Mouse (Mus musculus): ENCODE measurements around the gene Polr3b.

The Polr3b gene

DNA sequence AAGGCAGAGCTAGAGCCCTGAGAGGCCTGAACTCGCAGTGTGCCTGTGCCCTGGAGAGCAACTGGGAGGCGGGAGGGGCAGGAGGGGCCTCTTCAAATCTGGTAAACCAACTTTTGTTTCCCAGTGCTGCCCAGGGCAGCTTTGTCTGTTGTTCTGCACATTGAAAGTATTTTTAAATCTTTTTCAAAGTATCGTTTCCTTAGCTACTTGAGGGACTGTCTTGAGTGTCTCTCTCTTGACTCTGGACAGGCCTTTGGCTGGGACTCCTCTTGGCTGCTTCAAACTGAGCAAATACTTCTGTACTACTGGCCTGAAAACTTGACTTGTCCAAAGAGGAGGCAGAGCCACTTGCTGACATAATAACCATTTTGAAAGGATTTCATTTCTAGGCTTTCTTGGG, 11.3 kb upstream of the Polr3b start:
- no peak for DNase-seq (ENCODE audit: low spot score in 2 of 2)

DNA sequence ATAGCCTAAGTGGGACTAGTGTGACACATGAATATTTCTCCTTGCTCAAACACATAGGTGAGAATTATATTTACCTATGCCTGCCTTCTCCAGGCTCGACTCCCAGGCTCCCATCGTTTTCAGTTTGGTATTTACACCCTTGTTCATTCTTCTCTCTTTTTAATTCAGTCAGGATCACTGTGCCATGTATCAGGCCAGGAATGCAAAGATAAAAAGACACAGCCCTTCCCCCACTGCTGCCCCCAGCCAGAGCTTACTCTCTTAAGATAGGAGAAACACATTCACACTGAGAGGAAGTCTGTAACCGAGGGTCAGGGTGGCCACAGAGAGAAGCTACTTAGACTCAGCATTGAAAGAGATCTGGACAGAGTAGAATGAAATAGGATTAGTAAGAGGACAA, 10.4 kb upstream of the Polr3b start:
- no peak for DNase-seq (ENCODE audit: low spot score in 2 of 2)

DNA sequence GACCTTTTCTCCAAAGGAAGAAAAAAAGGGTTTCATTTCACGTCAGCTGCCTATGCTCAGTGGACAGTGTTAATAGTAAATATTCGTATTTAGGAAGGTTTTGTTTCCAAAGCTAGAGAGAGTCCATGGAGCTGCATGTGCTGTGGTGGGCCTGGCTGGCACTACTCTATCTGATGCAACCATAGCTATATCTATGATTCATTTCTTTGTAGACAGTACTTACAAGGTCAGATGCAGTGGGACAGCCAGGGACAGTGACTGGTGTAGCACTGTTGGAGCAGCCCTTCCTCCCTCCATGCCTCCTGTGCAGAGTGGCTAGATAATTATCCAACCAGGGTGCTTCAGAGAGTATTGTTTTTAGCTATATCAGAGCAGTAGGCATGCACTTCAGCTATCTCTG, 9.8 kb upstream of the Polr3b start:
- DNase-seq (ENCODE audit: low spot score in 2 of 2) = no peak

GRCm38 (mm10) chr10:84613366-84613765, 8.7 kb upstream of the Polr3b start:
- DNase-seq (ENCODE audit: low spot score in 2 of 2) = no peak

DNA sequence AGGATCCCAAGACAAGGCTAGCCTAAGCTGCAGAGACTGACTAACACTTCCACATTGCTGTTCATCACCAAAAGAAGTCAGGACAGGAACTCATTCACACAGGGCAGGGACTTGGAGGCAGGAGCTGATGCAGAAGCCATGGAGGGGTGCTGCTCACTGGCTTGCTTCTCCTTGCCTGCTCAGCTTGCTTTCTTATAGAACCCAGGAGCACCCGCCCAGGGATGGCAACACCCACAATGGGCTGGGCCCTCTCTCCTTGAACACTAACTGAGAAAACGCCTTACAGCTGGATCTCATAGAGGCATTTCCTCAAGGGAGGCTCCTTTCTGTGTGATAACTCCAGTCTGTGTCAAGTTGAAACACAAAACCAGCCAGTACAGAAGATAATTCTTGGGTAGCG, 7.0 kb upstream of the Polr3b start:
- DNase-seq (ENCODE audit: low spot score in 2 of 2) = no peak

- no peak for DNase-seq (ENCODE audit: low spot score in 2 of 2)
Observed at GRCm38 (mm10) chr10:84631182-84631581, 9.1 kb downstream of the Polr3b start.

- DNase-seq (ENCODE audit: low spot score in 2 of 2) = no peak
Observed at GRCm38 (mm10) chr10:84632005-84632404, 9.9 kb downstream of the Polr3b start.

DNA sequence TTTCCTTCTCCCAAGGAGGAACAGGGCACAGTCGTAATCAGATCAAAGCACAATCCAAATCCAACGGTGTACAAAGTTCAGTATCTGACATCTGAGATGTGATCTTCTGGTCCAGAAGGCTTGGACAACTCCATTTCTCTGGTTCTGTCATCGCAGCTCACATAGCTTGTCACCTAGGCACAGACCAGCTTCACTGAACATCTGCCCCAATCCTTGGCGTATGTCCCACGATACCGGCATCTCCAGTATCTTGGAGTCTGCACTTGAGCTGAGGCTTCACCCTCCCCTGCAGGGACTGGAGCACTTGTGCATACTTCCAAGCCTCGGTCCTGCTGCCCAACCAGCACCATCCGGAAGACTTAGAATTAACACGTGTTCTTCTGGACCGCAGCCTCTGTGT, 14.6 kb downstream of the Polr3b start:
- no peak for DNase-seq (ENCODE audit: low spot score in 2 of 2)

DNA sequence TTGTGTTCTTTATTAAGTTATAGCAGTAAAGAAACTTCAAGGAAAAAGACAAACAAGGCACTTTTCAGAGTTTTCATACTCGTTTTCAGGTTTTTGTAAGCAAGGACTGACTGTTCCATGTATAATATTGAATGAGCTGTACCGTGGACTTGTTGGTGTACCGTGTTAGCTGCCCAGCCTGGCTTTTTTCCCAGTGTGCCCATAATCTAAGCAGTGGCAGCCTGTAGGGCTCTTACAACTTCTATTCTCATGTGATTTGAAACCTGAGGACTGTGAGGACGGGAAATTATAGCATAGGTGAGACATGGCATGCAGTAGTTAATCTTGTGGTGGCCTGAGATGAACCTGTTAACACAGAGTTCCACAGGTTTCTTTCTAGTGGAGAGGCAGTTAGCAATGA, 16.3 kb downstream of the Polr3b start:
- DNase-seq (ENCODE audit: low spot score in 2 of 2) = peak; percentile 19 to 43

GRCm38 (mm10) chr10:84639525-84640287, 17.6 kb downstream of the Polr3b start:
- DNase-seq (ENCODE audit: low spot score in 2 of 2) = no peak

- no peak for DNase-seq (ENCODE audit: low spot score in 2 of 2)
Observed at GRCm38 (mm10) chr10:84640861-84641260, 18.8 kb downstream of the Polr3b start.

GRCm38 (mm10) chr10:84641576-84641975, 19.5 kb downstream of the Polr3b start:
- no peak for DNase-seq (ENCODE audit: low spot score in 2 of 2)

- no peak for DNase-seq (ENCODE audit: low spot score in 2 of 2)
Observed at GRCm38 (mm10) chr10:84645940-84646339, 23.8 kb downstream of the Polr3b start.

DNA sequence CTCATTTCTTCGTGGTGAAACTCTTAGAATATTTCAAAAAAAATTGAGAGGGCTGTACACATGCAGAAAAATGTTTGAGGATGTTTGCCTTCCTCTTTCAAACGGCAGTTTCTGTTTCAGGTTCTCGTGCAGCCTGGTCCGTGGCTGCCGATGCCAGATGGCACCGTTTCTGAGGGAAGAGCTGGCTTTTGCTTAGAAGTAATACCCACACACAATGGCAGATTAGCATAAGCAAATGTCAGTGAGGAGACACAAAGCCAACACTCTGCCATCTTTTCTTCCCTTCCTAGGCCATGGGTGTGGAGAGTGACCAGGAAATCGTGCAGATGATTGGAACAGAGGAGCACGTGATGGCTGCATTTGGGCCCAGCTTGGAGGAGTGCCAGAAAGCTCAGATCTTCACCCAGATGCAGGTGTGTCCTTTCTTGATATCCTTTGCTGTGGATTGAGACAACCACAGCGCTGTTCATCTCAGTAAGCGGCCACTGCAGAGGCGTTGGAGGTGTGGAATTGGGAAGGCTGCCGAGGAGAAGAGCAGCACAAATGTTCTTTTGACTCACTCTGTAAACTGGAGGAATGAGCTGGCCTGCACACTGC, 24.5 kb downstream of the Polr3b start:
- peak in 1 of 2 experiments; percentile 46 for DNase-seq (ENCODE audit: low spot score in 2 of 2)

DNA sequence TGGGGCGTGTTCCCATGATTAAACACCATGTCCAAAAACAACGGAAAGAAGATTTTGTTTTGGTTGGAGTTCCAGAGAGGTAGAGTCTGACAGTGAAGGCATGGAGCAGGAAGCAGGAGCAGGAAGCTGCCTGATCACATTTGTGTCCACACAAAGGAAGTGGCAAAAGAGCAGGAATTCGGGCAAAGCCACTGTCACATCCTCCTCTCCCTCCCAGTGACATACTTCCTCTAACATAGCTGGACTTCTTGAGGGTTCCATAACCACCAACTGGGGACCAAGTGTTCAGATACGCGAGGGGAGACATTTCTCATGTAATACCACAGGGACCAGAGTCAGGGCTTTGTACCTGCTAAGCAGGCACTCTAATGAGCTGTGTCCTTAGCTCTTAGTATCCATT, 25.2 kb downstream of the Polr3b start:
- DNase-seq (ENCODE audit: low spot score in 2 of 2) = no peak

GRCm38 (mm10) chr10:84648911-84649310, 26.8 kb downstream of the Polr3b start:
- no peak for DNase-seq (ENCODE audit: low spot score in 2 of 2)

DNA sequence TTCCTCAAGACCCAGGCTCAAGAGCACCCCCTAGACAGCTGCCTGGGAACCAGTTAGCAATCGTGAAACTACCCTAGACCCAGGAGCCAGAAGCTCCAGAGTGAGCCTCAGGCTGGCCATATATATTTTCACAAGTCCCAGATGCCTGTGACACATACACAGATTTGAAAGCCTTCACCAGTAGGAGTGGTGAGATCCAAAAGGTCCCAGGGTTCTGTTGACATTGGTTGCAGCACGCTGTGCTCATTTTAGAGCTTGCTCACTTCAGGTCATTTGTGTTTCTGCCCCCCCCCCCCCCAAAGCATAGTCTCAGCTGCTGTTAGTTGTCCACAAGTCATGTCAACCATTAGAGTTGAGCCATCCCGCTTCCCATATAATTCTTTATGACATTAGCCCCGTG, 31.9 kb downstream of the Polr3b start:
- DNase-seq (ENCODE audit: low spot score in 2 of 2) = no peak

GRCm38 (mm10) chr10:84654731-84655130, 32.6 kb downstream of the Polr3b start:
- DNase-seq (ENCODE audit: low spot score in 2 of 2) = no peak

DNA sequence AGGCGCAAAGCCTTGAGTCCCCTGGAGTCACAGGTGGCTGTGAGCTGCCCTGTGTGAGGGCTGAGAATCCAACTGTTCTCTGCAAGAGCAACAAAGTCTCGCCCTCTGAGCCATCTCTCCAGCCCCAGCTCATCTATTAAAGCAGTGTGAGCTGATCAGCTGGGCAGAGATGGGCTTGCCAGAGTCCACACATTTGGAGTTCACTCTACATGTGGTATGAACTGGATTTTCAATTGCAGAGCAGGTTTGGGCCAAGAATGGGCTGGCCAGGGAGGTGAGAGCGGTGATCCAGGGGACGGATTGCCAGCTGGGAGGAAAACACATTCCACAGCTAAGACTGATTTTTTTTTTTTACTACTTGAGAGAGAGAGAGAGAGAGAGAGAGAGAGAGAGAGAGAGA, 34.5 kb downstream of the Polr3b start:
- DNase-seq (ENCODE audit: low spot score in 2 of 2) = peak; percentile 70 to 76

- peak; percentile 43 to 49 for DNase-seq (ENCODE audit: low spot score in 2 of 2)
Observed at GRCm38 (mm10) chr10:84657437-84658087, 35.5 kb downstream of the Polr3b start.

DNA sequence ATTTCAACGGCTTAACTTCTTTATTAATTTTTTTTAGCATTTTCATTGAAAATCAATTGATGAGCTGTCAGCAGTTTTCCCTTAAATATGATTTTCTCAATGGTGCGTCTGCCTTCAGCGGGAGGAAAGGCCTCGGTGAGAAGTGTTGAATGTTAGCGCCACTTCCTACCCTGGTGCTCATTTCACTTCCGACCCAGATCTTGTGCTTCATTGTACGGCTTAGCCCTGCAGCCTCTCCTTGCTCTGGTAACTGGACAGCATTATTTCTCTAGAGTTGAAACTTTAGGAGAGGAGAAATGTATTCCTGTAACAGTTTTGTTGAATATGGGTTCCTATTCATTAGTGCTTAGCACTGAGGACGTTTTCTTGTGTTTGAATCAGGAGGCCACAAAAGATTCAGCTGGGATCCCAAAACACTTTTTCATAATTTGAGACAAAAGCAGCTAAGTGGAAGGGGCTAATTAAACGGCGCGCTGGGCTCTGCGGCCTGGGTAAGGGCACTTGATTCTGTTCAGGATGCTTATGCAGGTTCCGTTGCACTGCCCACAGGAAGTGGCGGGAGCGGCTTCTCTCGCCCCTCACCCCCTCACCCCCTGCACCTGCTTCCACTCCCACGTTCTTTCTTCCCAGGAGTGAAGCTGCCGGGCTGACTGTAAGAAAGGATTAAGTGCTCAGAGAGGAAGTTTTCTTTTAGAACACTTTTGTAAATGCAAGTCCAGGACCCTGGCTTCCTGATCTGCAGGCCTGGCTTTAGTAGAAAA, 36.2 kb downstream of the Polr3b start:
- no peak for DNase-seq (ENCODE audit: low spot score in 2 of 2)

GRCm38 (mm10) chr10:84659281-84659680, 37.2 kb downstream of the Polr3b start:
- no peak for DNase-seq (ENCODE audit: low spot score in 2 of 2)
